Mouse (Mus musculus) embryo, embryonic 9.5 days (tissue): ENCODE results near the gene Atf5.

Experiments used
- DNase-seq: peaks from one replicate; pipeline ENCODE4 v3.0.0-alpha.2; 2017; ENCODE audit errors: extremely low spot score

The Atf5 gene

GRCm38 (mm10) chr7:44816470-44817021 is at the start of gene Atf5:
Atf5 (minus strand) TSS chr7:44816658.
- DNase-seq = peak; percentile 59

DNA sequence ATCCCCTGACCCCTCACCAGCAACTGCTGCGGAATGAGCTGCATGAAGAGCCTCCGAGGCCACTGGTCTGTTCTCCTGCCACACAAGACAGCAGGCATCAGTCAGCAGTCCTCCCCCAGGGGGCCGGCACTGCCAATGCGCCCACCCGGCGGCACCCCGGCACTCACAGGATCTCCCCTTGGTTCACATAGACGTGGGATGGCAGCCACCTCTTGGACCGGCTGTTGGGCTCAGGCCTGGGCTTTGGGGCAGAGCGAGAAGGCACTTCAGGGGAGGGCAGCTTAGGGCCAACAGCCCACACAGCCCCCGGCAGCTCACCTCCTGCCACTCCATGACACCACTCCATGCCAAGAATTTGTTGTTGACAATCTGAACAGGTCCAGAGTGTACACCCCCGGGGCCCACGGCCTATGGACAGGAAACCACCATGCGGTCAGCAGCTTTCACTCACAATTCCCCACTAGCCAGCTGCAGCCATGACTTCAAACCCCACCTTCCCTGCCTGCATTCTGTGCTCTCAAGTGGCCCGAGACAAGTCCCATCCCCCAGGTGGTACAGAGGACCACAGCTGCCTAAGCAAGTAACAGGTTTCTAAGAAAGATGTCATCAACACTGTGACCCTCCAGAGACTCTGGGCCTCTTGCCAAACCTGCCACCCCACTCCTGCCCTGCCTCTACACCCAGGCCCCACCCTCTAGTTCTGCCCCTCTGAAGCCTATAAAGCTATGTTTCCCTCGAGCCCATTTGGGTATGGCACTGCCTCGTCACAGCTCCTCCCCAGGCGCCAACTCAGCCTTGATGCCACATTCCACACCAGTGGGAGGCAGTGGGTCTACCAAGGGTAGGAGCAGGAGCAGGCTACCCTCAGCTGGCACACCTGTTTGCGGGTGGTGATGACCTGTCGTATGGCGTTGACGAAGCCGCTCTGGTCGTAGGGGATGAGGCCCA is 48.4 kb upstream of the Atf5 start:
- DNase-seq = no peak

- DNase-seq = no peak
Measured at GRCm38 (mm10) chr7:44863982-44864494, 47.6 kb upstream of the Atf5 start.

DNA sequence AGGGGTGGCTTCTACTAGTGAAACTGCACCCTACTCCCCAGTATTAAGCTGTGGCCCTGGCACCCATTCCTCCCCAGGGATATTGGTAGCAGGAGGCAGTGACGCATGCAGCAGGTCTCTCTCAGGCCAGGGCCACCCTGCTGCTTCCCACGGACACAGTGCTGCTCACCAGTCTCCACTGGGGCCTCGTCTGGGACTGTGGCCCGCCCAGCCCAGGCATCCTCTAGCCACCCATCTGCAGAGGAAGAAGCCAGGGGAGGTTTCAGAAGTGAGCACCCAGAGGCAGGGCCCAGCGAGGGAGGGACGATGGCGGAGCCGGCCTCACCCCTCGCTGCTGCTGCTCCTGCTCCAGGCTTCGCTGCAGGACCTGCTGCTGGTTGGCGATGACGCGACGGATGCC is 46.8 kb upstream of the Atf5 start:
- no peak for DNase-seq

DNA sequence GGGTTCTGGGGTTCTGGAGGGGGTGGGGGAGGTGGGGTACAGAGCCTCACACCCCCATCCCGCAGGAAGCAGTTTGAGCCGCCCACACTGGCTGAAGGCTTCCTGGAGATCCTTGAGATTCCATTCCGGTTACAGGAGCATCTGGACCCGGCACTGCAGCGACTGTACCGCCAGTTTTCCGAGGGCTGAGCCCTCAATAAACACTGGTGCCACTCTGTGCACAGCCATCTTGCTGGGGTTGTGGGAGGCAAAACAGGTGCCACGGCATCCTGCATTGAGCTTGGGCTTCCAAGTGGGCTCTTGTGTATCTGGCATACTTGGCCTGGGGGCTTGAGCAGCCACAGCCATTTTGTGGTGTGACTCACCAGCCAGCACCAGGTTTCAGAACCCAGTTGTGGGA is 46.0 kb upstream of the Atf5 start:
- no peak for DNase-seq

- DNase-seq = no peak
Measured at GRCm38 (mm10) chr7:44861429-44861816, 45.0 kb upstream of the Atf5 start.

- peak; percentile 82 for DNase-seq
Measured at GRCm38 (mm10) chr7:44860576-44861428, 44.3 kb upstream of the Atf5 start.

DNA sequence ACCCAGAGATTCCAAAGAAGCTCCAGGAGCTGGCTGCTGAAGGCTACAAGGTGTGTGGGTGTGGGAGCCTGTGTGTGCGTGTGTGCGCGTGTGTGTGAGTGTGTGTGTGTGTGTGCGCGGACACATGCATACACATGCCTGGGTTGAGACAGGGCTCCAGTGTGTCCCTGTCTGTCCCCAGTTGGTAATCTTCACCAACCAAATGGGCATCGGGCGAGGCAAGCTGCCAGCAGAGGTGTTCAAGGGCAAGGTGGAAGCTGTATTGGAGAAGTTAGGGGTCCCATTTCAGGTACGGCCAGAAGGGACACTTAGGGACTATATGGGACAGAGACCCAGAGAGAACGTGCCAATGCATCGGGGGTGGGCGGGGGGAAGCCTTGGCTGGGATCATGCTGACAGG is 43.4 kb upstream of the Atf5 start:
- no peak for DNase-seq

DNA sequence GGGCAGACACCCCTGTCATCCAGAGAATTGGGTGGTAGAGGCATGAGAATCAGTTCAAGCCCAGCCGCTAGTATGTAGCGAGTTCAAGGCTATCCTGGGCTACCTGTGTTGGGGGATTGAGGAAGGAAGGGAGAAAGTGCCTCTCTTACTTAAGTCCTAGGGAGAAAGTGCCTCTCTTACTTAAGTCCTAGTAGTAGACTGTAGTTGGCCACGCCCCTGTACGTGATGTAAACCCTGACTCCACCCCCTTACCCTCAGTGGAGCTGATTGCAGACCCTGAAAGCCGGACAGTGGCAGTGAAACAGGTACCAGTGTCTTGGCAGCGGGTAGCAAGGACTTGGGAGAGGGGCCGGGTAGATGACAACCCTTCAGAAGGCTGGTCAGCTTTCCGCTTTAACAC is 41.4 kb upstream of the Atf5 start:
- peak; percentile 45 for DNase-seq

- DNase-seq = peak; percentile 90
Measured at GRCm38 (mm10) chr7:44857042-44857552, 40.6 kb upstream of the Atf5 start, which contains the start of gene Pnkp. Pnkp (plus strand) TSS chr7:44857139.

DNA sequence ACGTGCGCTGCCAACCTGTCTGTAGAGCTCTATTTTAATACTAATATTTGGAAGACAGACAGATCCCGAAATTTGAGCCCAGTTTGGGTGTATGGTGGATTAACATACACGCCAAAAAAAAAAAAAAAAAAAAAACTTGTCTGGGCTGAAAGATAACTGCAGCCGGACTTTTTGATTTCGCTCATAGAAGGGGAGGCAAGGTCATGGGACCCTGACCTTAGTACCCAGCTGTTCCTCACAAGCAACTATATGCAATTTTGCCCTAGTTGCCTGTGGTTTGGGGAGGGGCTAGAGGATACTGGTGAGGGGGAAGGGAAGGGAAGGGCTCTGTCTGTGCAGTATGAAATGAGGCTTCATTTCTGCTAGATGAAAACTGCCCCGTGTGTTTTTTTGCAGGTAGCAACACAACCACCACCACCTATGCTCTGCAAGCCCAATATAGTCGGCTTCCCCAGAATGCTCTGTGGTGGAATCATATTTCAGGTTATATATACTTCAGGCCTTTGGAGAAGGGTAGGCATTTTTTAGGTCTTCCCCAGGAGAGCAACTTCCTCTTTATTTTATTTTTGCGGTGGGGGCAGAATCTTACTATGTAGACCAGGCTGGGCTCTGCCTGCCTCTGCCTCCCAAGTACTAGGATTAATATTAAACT is 39.9 kb upstream of the Atf5 start:
- no peak for DNase-seq

DNA sequence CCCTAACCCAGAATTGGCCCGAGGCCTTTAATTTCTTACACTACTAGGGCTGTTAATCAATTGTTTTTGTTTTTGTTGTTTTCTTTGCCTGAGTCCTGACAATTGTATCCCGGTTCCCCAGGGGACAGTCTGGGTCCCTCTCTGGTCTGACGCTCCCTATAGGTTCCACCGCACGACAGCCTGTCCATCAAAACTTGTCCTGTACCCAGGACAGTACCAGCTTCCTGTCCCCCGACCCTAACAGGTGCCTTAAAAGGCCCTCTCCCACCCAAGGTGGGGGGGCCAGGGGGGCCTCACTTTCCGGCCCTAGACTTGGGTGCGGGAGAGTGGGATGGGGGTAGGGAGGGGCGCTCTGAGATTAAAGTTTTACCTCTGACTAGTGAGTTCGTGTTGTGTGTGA is 38.6 kb upstream of the Atf5 start:
- no peak for DNase-seq

GRCm38 (mm10) chr7:44854356-44855031 is 38.0 kb upstream of the Atf5 start:
- DNase-seq = peak; percentile 82

- DNase-seq = no peak
Measured at GRCm38 (mm10) chr7:44853596-44854355, 37.3 kb upstream of the Atf5 start.

DNA sequence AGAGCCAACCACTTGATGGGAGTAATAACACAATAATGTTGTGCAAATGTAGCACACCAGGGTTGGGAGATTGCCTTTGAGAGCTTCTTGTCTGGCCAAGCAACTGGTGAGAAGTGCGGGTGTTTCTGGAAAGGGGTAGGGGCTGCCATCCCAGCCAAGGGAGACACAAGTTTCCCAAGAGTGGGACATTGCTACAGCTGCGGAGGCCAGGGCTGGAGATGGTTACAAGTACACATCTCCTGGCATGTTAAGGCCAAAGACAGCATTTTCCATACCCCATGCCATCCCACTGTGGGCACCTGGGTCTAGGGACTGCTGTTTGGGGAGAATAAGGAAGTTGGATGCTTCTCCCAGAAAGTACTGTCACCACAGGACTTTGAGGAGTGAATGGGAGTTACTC is 36.6 kb upstream of the Atf5 start:
- DNase-seq = no peak

DNA sequence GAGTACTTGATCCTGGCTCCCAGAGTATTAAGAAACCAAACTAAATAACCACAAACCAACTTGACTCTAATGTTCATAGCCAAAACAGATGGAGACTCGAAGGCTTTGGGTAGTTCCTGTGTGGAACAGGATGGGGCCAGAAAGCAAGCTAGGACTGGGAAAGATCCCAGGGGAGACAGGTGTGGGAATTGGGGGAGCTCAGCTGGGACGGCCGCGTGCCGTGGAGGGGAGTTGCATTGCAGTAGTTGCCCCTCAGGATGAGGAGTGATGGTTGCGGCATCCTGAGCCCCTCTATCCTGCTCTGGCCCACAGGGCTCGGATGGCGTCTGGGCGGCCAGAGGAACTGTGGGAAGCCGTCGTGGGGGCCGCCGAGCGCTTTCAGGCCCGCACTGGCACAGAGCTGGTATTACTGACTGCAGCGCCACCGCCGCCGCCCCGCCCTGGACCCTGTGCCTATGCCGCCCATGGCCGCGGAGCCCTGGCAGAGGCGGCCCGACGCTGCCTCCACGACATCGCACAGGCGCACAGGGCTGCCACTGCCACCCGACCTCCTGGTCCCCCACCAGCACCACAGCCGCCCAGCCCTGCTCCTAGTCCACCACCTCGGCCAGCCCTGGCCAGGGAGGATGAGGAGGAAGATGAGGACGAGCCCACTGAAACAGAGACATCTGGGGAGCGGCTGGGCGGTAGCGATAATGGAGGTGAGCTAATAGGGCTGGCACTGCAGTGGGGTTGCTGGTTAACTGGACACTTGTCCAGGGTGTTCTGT is 36.0 kb upstream of the Atf5 start:
- DNase-seq = no peak

GRCm38 (mm10) chr7:44851625-44852234 is 35.3 kb upstream of the Atf5 start:
- no peak for DNase-seq

GRCm38 (mm10) chr7:44850789-44851624 is 34.5 kb upstream of the Atf5 start:
- no peak for DNase-seq
